Mouse (Mus musculus) MEL (cell line): ENCODE measurements around the gene Oxsm. TPM values are rescaled to one million over a fixed set of nuclear protein-coding genes. Genes with fewer than 3 reads are reported as not detected.

Source experiments
- DNase-seq: peaks from one replicate; pipeline ENCODE4 v3.0.0; 2011; ENCODE audit warnings: low read depth, low spot score
- H3K27ac ChIP-seq: 2 replicates; pipeline ENCODE4 v1.5.1; 2012; ENCODE audit warnings: low read depth, mild to moderate bottlenecking, control low read depth, low read length, moderate library complexity; ENCODE audit not compliant: control insufficient read depth
- H3K27me3 ChIP-seq, 2 experiments: fragments of 150-350 bp in 1 of 2; sonication (generic) in 1 of 2; 2 replicates each; pipeline ENCODE4 v1.6.1; 2012; ENCODE audit warnings: low read length in 2 of 2, mild to moderate bottlenecking in 2 of 2, improper control_type of control experiment in 1 of 2, moderate library complexity in 1 of 2; ENCODE audit not compliant: insufficient read depth in 2 of 2, control insufficient read depth in 1 of 2
- H3K36me3 ChIP-seq, 2 experiments: 2 replicates each; pipeline ENCODE4 v1.6.1; 2012 to 2014; ENCODE audit warnings: low read length in 2 of 2, improper control_type of control experiment in 1 of 2, inconsistent platforms in 1 of 2, mild to moderate bottlenecking in 1 of 2; ENCODE audit not compliant: insufficient read depth in 2 of 2, control insufficient read depth in 1 of 2
- H3K4me1 ChIP-seq, 2 experiments: fragments of 150-350 bp in 1 of 2; sonication (generic) in 1 of 2; 2 replicates each; pipeline ENCODE4 v1.6.1; 2012; ENCODE audit warnings: low read length in 2 of 2, improper control_type of control experiment in 1 of 2, mild to moderate bottlenecking in 1 of 2; ENCODE audit not compliant: insufficient read depth in 2 of 2, control insufficient read depth in 1 of 2
- H3K4me3 ChIP-seq, 2 experiments: fragments of 150-350 bp in 1 of 2; sonication (generic) in 1 of 2; 2 replicates each; pipeline ENCODE4 v1.5.1; 2012; ENCODE audit warnings: low read depth in 2 of 2, low read length in 2 of 2, mild to moderate bottlenecking in 2 of 2, moderate library complexity in 2 of 2, control low read depth in 1 of 2, improper control_type of control experiment in 1 of 2; ENCODE audit not compliant: control insufficient read depth in 1 of 2, insufficient read depth in 1 of 2
- H3K79me2 ChIP-seq: 2 replicates; pipeline ENCODE4 v1.6.1; 2012; ENCODE audit warnings: mild to moderate bottlenecking, low read length, moderate library complexity; ENCODE audit not compliant: control insufficient read depth, poor library complexity, insufficient read depth
- H3K9ac ChIP-seq: 2 replicates; pipeline ENCODE4 v1.6.1; 2012; ENCODE audit warnings: low read depth, mild to moderate bottlenecking, control low read depth, low read length, moderate library complexity; ENCODE audit not compliant: control insufficient read depth, poor library complexity, severe bottlenecking
- H3K9me3 ChIP-seq: fragments of 150-350 bp; sonication (generic); replicated peaks from 2 replicates; pipeline ENCODE4 v1.6.1; 2012; ENCODE audit warnings: mild to moderate bottlenecking, low read length, improper control_type of control experiment, moderate library complexity; ENCODE audit not compliant: insufficient read depth
- BHLHE40 ChIP-seq: IDR thresholded peaks from 2 replicates; pipeline ENCODE4 v1.6.1; 2012; ENCODE audit warnings: low read depth, mild to moderate bottlenecking, inconsistent platforms, low read length, improper control_type of control experiment, borderline replicate concordance
- CHD1 ChIP-seq: IDR thresholded peaks from 2 replicates; pipeline ENCODE4 v1.6.1; 2012; ENCODE audit warnings: low read depth, mild to moderate bottlenecking, inconsistent platforms, low read length, improper control_type of control experiment
- CTCF ChIP-seq, 3 experiments: IDR thresholded peaks in 2 of 3; conservative IDR thresholded peaks in 1 of 3; 2 replicates each; pipeline ENCODE4 v1.5.1; 2011 to 2012; ENCODE audit warnings: low read length in 3 of 3, low read depth in 2 of 3, mild to moderate bottlenecking in 2 of 3, improper control_type of control experiment in 1 of 3, inconsistent platforms in 1 of 3, mixed read lengths in 1 of 3, moderate library complexity in 1 of 3; ENCODE audit not compliant: control insufficient read depth in 1 of 3, insufficient read depth in 1 of 3, poor library complexity in 1 of 3, severe bottlenecking in 1 of 3
- E2F4 ChIP-seq: IDR thresholded peaks from 2 replicates; pipeline ENCODE4 v1.6.1; 2011; ENCODE audit warnings: low read depth, low read length, improper control_type of control experiment, borderline replicate concordance
- ELF1 ChIP-seq: IDR thresholded peaks from 2 replicates; pipeline ENCODE4 v1.6.1; 2014; ENCODE audit warnings: low read depth, mild to moderate bottlenecking, inconsistent platforms, low read length, improper control_type of control experiment, moderate library complexity
- GATA1 ChIP-seq: IDR thresholded peaks from 2 replicates; pipeline ENCODE4 v1.6.1; 2011; ENCODE audit warnings: low read depth, low read length, improper control_type of control experiment
- HCFC1 ChIP-seq: IDR thresholded peaks from 2 replicates; pipeline ENCODE4 v1.6.1; 2012; ENCODE audit warnings: low read depth, mild to moderate bottlenecking, inconsistent platforms, low read length, improper control_type of control experiment, moderate library complexity
- JUND ChIP-seq: IDR thresholded peaks from 2 replicates; pipeline ENCODE4 v1.6.1; 2011; ENCODE audit warnings: low read depth, mild to moderate bottlenecking, improper control_type of control experiment, low read length
- MAFK ChIP-seq: IDR thresholded peaks from 2 replicates; pipeline ENCODE4 v1.6.1; 2011; ENCODE audit warnings: low read depth, mild to moderate bottlenecking, low read length, improper control_type of control experiment, borderline replicate concordance
- MAX ChIP-seq: IDR thresholded peaks from 2 replicates; pipeline ENCODE4 v1.6.1; 2011; ENCODE audit warnings: low read length, improper control_type of control experiment
- MAZ ChIP-seq: IDR thresholded peaks from 2 replicates; pipeline ENCODE4 v1.6.1; 2012; ENCODE audit warnings: low read depth, mild to moderate bottlenecking, inconsistent platforms, low read length, improper control_type of control experiment
- MXI1 ChIP-seq: IDR thresholded peaks from 2 replicates; pipeline ENCODE4 v1.6.1; 2011; ENCODE audit warnings: mild to moderate bottlenecking, low read depth, low read length, improper control_type of control experiment
- MYB ChIP-seq: IDR thresholded peaks from 2 replicates; pipeline ENCODE4 v1.6.1; 2011; ENCODE audit warnings: mild to moderate bottlenecking, low read depth, low read length, improper control_type of control experiment
- NELFE ChIP-seq: IDR thresholded peaks from 2 replicates; pipeline ENCODE4 v1.6.1; 2011; ENCODE audit warnings: low read depth, low read length, improper control_type of control experiment
- NRF1 ChIP-seq: IDR thresholded peaks from 2 replicates; pipeline ENCODE4 v1.6.1; 2014; ENCODE audit warnings: low read depth, mild to moderate bottlenecking, inconsistent platforms, low read length, improper control_type of control experiment, moderate library complexity; ENCODE audit not compliant: poor library complexity, insufficient read depth, severe bottlenecking
- POLR2A ChIP-seq, 2 experiments: IDR thresholded peaks; 2 replicates each; pipeline ENCODE4 v1.6.1; 2011 to 2012; ENCODE audit warnings: low read length in 2 of 2, mild to moderate bottlenecking in 2 of 2, control low read depth in 1 of 2, improper control_type of control experiment in 1 of 2, low read depth in 1 of 2, moderate library complexity in 1 of 2; ENCODE audit not compliant: control insufficient read depth in 1 of 2, insufficient read depth in 1 of 2, poor library complexity in 1 of 2
- POLR2AphosphoS2 ChIP-seq: IDR thresholded peaks from 2 replicates; pipeline ENCODE4 v1.6.1; 2011; ENCODE audit warnings: low read length, improper control_type of control experiment
- RAD21 ChIP-seq: IDR thresholded peaks from 2 replicates; pipeline ENCODE4 v1.6.1; 2011; ENCODE audit warnings: mild to moderate bottlenecking, low read depth, low read length, improper control_type of control experiment
- SIN3A ChIP-seq: IDR thresholded peaks from 2 replicates; pipeline ENCODE4 v1.6.1; 2012; ENCODE audit warnings: low read length, improper control_type of control experiment, inconsistent platforms
- SMC3 ChIP-seq: IDR thresholded peaks from 2 replicates; pipeline ENCODE4 v1.6.1; 2011; ENCODE audit warnings: low read depth, low read length, improper control_type of control experiment
- TAL1 ChIP-seq: IDR thresholded peaks from 2 replicates; pipeline ENCODE4 v1.6.1; 2012; ENCODE audit warnings: mild to moderate bottlenecking, inconsistent platforms, low read length, moderate library complexity, mixed read lengths
- TBP ChIP-seq: IDR thresholded peaks from 2 replicates; pipeline ENCODE4 v1.8.0; 2011; ENCODE audit warnings: low read depth, low read length, improper control_type of control experiment
- TCF12 ChIP-seq: IDR thresholded peaks from 2 replicates; pipeline ENCODE4 v1.6.1; 2014; ENCODE audit warnings: low read depth, mild to moderate bottlenecking, inconsistent platforms, low read length, improper control_type of control experiment, moderate library complexity
- UBTF ChIP-seq: IDR thresholded peaks from 2 replicates; pipeline ENCODE4 v1.6.1; 2012; ENCODE audit warnings: low read depth, mild to moderate bottlenecking, inconsistent platforms, low read length, improper control_type of control experiment, moderate library complexity, borderline replicate concordance; ENCODE audit not compliant: insufficient read depth
- ZMIZ1 ChIP-seq: IDR thresholded peaks from 2 replicates; pipeline ENCODE4 v1.6.1; 2012; ENCODE audit warnings: low read depth, mild to moderate bottlenecking, inconsistent platforms, low read length, improper control_type of control experiment, moderate library complexity
- ZNF384 ChIP-seq: IDR thresholded peaks from 2 replicates; pipeline ENCODE4 v1.6.1; 2012; ENCODE audit warnings: low read depth, mild to moderate bottlenecking, inconsistent platforms, low read length, improper control_type of control experiment
- polyA plus RNA-seq, 2 experiments: library from polyadenylated mRNA; stranded (reverse) in 1 of 2; unstranded in 1 of 2; fragments of >175 nt in 1 of 2; fragments of >200 nt in 1 of 2; gene quantifications; 2 replicates each; pipeline versions ENCODE4 v1.2.1 to v1.2.4; 2012; ENCODE audit warnings: low replicate concordance in 2 of 2, low read depth in 1 of 2; ENCODE audit not compliant: insufficient read length in 2 of 2, insufficient read depth in 1 of 2, missing spikeins in 1 of 2
- total RNA-seq: library from RNA; depleted of rRNA; stranded (reverse); fragments of 300-350 nt; gene quantifications from 2 replicates; pipeline ENCODE4 v1.2.3, GENCODE M21; 2012; rRNA removed

The Oxsm gene
- total RNA-seq (5.4 and 6.4 TPM in 2 replicates), polyA plus RNA-seq (1 to 10 TPM in 1 of 2 experiments, not detected in 1; 8.9 TPM)

DNA sequence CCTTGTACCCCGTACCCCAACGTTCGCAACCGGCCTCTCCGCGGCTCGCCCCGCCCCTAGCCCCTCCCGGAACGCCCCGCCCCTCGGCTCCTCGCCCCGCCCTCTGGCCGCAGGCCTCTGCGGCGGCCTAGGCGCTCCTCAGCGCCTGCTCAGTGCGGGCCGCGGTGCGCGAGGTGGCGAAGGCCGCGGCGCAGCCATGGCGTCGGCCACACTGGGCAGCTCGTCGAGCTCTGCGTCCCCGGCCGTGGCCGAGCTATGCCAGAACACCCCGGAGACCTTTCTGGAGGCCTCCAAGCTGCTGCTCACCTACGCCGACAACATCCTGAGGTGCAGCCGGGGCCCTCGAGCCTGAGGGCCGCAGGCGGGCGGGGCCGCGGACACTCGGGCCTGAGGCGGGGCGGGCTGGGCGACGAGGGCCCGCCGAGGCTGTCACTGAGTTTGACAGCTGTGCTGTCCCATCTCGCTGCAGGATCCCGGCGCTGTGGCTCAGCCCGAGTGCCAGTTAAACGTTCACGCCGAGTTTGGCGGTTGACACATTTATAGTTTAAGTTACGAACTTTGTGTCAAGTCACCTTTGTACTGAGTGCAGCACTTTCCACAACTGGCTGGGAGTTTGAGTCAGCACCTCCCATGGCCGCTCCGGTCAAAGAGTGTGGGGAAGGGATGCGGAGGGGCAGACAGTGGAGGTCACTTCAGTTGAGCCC is at the start of gene Oxsm, which contains the start of gene Ngly1:
TSS of gene Oxsm (minus strand) at position 638 of the 704 bp plus-strand sequence.
TSS of gene Ngly1 (plus strand) at position 110 of the 704 bp plus-strand sequence.
- H3K79me2 ChIP-seq = peaks cover 8% of the 10 kb centered on the region
- H3K9me3 ChIP-seq = no peaks in the 10 kb centered on the region
- TF ChIP-seq CHD1 = no peak
- 0 out of 2 replicates have a peak, but pooled peaks have one; percentile 40 for TF ChIP-seq TCF12
- no peak for TF ChIP-seq BHLHE40
- no peak for TF ChIP-seq CTCF (IDR thresholded peaks at IDR 0.05 in 2 of 3, conservative IDR thresholded peaks at IDR 0.05 in 1 of 3; ENCODE audit: control insufficient read depth in 1 of 3, insufficient read depth in 1 of 3, low read depth in 2 of 3, low read length in 3 of 3, poor library complexity in 1 of 3, severe bottlenecking in 1 of 3)
- TF ChIP-seq POLR2A (IDR thresholded peaks at IDR 0.05; ENCODE audit: control insufficient read depth in 1 of 2, insufficient read depth in 1 of 2, low read depth in 1 of 2, low read length in 2 of 2, poor library complexity in 1 of 2) = peak; percentile 94 to 100
- peak; percentile 91 for TF ChIP-seq NELFE
- no peak; the same call in 1 of the 2 replicates for TF ChIP-seq MAZ
- TF ChIP-seq HCFC1 = peak; percentile 72
- peak; percentile 71 for TF ChIP-seq SIN3A
- TF ChIP-seq GATA1 = no peak
- no peak for TF ChIP-seq MAFK
- TF ChIP-seq TBP = 0 out of 2 replicates have a peak, but pooled peaks have one; percentile 5
- TF ChIP-seq TAL1 = no peak
- TF ChIP-seq POLR2AphosphoS2 = peak; percentile 84; the same call in 1 of the 2 replicates
- no peak for TF ChIP-seq JUND
- peak; percentile 26; the same call in 1 of the 2 replicates for TF ChIP-seq MAX
- TF ChIP-seq NRF1 = peak; percentile 71
- TF ChIP-seq ELF1 = no peak
- no peak for TF ChIP-seq RAD21
- TF ChIP-seq MYB = 0 out of 2 replicates have a peak, but pooled peaks have one; percentile 31
- no peak for TF ChIP-seq ZNF384
- no peak for TF ChIP-seq SMC3
- TF ChIP-seq UBTF = no peak
- TF ChIP-seq MXI1 = peak; percentile 52
- no peak for TF ChIP-seq E2F4
- peak; percentile 85 for TF ChIP-seq ZMIZ1
- TF ChIP-seq, all 39 proteins: peak for 12
- H3K27ac ChIP-seq = peak within 1 kb of the TSS; percentile 94
- H3K9ac ChIP-seq = peak within 1 kb of the TSS; percentile 100
- no peaks in the 10 kb centered on the region for H3K27me3 ChIP-seq
- DNase-seq = peak; percentile 87
- H3K36me3 ChIP-seq = peaks cover 0 to 45% of the 10 kb centered on the region in 2 experiments; a peak in 2 of 4 replicates
- H3K4me1 ChIP-seq = peaks cover 28 to 31% of the 10 kb centered on the region in 2 experiments
- peak within 1 kb of the TSS; percentile 87 to 88 for H3K4me3 ChIP-seq
